Mouse (Mus musculus) B cell, adult 2 months (primary cell): Measurements from ENCODE around the gene Abi1.

ENCODE experiments used
- DNase-seq, 2 experiments: peaks; one replicate each; pipeline ENCODE4 v3.0.0; 2022

Abi1 gene

DNA sequence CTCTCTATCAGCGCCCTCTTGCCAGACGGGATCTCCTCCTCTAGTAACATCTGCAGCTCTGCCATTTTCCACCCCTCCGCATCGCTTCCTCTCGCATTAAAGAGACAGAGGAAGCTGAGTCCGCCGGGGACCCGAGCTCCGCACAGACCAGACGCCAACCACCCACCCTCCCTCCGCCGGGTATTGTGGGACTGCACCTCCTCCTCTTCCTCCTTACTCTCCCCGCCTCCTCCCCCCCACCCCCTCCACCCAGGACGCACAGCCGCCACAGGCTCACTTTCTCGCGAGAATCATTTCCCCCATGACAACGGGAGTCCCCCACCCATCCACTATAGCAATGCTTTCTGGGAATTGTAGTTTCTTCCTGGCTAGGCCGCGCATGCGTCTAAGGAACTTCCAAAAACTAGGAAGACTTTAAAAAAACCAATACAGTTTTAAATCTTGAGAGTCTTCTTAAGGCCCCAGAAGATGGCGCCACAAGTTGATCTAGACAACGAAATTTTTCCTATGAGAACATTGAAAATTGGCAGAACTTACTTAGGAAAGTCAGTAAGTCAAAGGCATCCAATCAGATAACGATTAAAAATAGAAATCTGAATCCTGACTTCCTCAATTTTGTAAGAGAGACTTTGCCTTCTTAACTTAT is at the start of gene Abi1:
Gene Abi1, minus strand, starts transcription at position 241 of the 646 bp plus-strand sequence.
- peak; percentile 92 to 93 for DNase-seq

GRCm38 (mm10) chr2:23084540-23084939 is 44.5 kb upstream of the Abi1 start:
- no peak for DNase-seq

- no peak for DNase-seq
Observed at GRCm38 (mm10) chr2:23078588-23078987, 38.5 kb upstream of the Abi1 start.

DNA sequence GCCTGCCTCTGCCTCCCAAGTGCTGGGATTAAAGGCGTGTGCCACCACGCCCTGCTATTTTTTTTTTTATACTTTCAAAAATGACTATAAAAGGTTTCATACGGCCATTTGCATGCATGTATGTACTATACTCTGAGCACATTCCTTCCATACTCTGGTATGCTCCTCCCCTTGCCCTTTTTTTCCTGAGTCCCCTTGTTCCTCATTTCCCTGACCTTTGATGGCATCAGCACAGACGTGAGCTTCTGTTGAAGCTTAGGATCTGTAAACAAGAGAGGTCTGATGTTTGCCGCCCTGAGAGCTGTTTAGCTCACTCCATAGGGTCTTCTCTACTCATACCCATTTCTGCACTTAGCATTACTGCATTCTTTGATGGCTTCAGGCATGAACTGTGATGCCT is 37.7 kb upstream of the Abi1 start:
- no peak for DNase-seq

- no peak for DNase-seq
Observed at GRCm38 (mm10) chr2:23076783-23077182, 36.7 kb upstream of the Abi1 start.

GRCm38 (mm10) chr2:23075846-23076245 is 35.8 kb upstream of the Abi1 start:
- DNase-seq = no peak

- DNase-seq = no peak
Observed at GRCm38 (mm10) chr2:23071406-23071805, 31.4 kb upstream of the Abi1 start.

DNA sequence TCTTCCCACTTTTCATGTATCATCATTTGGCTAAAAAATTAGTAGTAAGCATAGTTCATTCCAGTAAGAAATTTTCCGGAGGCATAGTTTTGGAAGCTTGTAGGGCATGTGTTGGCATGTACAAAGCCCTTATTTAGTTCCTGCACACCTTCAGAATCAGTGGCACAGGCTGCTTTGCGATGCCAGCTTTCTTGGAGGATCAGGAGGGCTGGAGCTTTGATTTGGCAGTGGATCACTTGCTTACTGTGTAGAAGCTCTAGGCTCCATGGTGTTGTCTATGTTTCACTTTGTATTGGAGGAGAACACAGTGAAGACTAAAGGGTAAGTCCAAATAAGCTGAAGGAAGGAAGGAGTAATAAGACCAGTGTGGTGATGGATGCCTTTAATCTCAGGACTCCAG is 30.4 kb upstream of the Abi1 start:
- no peak for DNase-seq

- peak; percentile 97 for DNase-seq
Observed at GRCm38 (mm10) chr2:23068894-23069744, 29.1 kb upstream of the Abi1 start.

DNA sequence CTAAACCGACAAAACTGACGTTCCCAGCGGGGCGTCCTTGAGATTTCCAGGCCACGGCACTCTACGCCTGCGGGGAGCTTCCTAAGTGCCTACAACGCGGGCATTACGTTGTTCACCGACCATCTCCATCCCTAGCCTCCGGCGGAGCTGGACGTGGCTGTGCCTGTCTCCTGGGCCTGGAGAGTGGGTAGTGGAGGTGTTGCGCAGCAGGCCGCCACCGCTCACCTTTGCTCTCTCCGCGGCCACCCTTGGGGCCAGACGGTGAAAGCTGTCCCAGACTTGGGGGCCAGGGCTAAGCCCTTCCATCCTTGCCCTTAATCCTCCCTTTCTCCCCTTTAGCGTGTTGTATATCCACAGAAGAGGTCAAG is 28.3 kb upstream of the Abi1 start:
- no peak for DNase-seq

- peak; percentile 96 to 98 for DNase-seq
Observed at GRCm38 (mm10) chr2:23067552-23068369, 27.7 kb upstream of the Abi1 start, which contains the start of gene Acbd5. Gene Acbd5 (plus strand): TSS chr2:23068167.

- peak; percentile 21 to 28 for DNase-seq
Observed at GRCm38 (mm10) chr2:23052523-23052922, 12.5 kb upstream of the Abi1 start.

DNA sequence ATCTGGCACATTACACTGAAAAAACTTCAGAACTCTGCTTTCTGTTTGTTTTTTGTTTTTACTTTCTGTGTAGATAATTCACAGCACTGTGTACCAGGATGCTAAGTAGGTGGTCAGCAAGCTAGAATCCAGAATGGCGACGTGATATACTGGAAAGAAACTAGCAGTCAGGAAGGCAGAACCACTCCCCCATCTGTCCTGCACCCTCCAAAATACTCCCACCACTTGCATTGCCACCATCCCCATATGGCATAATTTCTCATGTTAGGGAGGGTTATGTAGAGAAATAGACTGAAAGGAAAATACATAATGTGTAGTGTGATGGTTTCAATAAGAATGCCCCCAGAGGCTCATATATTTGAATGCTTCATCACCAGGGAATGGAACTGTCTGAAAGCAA is 11.8 kb upstream of the Abi1 start:
- DNase-seq = no peak

GRCm38 (mm10) chr2:23048006-23048405 is 8.0 kb upstream of the Abi1 start:
- peak; percentile 49 for DNase-seq

- DNase-seq = no peak
Observed at GRCm38 (mm10) chr2:23045703-23046102, 5.7 kb upstream of the Abi1 start.

DNA sequence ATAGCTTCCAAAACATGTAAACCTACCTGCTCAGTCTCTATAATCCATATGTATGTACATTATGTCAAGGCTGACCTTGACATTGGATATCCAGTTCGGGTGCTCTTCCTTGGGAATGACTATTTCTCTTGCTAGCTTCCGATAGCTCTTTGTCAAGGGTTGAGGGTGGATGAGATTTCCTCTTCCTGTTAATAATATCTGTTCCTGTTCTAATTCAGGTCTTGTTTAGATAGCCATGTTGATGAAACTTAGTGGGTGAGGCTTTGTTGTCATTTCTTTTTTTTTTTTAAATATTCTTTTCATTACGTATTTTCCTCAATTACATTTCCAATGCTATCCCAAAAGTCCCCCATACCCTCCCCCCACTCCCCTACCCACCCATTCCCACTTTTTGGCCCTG is 2.1 kb upstream of the Abi1 start:
- DNase-seq = no peak

DNA sequence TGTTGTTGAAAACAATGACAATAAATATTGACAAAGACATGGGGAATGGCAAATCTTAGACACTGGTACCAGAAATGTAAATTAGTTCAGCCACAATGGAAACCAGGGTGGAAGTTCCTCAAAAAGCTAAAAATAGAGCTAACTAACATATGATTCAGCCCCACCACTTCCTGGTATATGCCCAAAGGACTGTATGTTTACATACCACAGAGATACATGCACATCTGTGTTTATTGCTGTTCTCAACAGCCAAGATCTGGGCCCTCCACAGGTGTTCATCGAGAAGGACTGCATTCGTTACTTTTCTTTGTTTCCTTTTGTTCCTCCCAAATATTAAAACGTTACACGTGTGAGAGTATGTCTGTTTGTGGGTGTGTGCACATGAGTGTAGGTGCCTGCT is 1.4 kb upstream of the Abi1 start:
- DNase-seq = peak; percentile 64 to 67

DNA sequence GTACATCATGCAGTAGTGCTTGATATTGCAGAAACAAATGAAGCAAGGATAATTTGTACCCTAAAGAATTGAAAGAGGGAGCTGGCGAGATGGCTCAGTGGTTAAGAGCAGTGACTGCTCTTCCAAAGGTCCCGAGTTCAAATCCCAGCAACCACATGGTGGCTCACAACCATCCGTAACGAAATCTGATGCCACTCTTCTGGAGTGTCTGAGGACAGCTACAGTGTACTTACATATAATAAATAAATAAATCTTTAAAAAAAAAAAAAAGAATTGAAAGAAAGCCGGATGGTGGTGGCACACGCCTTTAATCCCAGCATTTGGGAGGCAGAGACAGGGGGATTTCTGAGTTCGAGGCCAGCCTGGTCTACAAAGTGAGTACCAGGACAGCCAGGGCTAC is 649 bp upstream of the Abi1 start:
- DNase-seq = peak in 1 of 2 experiments; percentile 22

GRCm38 (mm10) chr2:23039082-23040000 is 700 bp downstream of the Abi1 start:
- peak in 1 of 2 experiments; percentile 45 for DNase-seq

DNA sequence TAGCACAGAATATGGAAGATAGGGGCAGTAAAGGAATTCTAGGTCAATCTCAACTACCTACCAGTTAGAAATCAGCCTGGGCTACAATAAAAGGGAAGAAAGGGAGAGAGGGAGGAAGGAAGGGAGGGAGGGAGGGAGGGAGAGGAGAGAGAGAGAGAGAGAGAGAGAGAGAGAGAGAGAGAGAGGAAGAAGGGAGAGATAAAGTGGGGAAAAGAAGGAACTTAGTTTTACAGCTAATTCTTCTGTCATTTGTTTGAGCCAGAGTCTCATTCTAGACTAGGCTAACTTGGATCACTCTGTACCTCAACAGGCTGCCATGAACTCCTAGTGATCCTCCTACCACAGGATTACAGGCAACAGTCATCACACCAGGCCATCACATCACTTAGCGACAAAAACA is 4.6 kb downstream of the Abi1 start:
- no peak for DNase-seq

DNA sequence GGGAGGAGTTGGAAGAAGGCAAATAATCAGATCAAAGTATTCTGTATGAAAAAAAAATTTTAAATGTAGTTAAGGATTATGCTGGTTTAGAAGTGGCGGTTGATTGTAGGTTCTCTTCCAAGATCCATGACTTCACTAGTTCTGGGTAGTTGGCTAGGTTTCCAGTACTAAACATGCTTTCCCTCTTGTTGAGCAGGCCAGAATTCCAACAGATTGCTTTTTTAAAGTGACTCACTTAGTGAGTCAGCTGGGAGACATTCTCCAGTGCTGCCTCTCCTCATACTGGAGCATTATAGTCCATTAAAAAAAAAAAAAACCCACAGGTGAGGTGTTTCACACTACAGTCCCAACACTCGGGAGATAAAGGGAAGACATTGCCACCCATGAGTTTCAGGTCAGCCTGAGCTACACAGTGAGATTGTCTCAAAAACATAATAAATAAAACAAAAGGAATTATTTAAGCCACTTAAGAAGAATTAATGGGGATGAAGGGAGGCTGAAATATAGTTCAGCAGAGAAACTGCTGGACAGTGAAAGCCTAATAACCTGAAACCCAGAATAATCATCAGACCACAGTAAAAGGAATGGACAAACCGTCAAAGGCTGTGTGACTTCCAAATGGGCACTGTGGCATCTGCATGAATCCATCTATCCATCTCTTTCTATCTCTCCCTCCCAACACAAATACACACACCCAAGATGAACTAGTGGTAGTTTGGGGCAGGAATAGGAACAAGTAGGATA is 5.2 kb downstream of the Abi1 start:
- DNase-seq = no peak

DNA sequence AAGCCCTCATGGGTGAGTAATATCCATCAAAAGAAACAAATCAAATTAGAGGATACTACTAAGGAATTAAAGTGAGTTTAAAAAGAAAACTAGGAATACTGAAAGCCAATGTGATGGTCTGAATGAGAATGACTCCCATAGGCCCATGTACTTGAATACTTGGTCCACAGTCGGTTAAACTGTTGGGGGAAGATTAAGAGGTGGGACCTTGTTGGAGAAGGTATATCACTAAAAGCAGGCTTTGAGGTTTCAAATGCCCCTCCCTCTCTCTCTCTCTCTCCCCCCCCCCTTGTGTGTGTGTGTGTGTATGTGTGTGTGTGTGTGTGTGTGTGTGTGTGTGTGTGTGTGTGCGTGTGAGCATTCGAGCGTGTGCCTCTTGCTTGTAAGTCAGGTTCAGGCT is 9.4 kb downstream of the Abi1 start:
- no peak for DNase-seq
